Mouse (Mus musculus) MN1 (cell line): ENCODE results near the gene Zfp282.

Experiments used
- DNase-seq: peaks from one replicate; pipeline ENCODE4 v3.0.0-alpha.2; 2016; ENCODE audit warnings: low spot score

Zfp282 gene

DNA sequence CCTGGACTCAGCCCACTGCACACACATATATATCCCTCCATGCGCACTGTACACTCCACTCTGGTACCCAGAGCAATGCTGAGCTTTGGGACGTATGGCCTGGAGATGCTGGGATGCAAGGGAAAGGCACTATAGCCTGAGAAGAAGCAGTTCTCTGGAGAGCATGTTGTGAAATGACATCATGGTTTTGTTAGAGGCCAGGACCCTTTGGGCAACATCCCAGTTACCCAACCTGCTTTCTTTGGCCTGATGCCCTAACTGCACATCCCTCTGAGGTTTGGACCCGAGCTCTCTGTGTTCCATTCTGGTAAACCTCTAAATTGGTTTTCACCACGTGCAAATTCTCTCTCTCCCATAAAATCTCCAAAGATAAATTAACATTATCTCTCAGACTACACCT is 26.6 kb downstream of the Zfp282 start:
- no peak for DNase-seq

DNA sequence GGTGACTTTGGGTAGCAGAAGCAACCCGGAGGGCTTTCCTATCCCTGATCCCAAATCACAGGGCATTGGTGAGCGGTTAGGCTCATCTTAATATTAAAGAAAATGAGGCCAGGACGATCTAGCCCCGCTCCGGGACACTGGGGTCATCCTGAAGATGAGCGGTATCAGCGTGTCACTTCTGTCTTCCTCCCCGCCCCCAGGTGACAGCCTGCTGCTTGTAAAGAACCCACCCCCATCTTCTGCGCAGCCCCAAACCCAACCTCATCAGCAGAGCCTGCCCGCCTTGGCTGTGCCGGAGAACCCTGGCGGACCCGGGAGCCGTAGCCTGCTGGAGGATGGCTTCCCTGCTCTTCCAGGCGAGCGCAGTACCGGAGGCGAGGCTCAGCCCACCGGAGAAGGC is 27.4 kb downstream of the Zfp282 start:
- no peak for DNase-seq

DNA sequence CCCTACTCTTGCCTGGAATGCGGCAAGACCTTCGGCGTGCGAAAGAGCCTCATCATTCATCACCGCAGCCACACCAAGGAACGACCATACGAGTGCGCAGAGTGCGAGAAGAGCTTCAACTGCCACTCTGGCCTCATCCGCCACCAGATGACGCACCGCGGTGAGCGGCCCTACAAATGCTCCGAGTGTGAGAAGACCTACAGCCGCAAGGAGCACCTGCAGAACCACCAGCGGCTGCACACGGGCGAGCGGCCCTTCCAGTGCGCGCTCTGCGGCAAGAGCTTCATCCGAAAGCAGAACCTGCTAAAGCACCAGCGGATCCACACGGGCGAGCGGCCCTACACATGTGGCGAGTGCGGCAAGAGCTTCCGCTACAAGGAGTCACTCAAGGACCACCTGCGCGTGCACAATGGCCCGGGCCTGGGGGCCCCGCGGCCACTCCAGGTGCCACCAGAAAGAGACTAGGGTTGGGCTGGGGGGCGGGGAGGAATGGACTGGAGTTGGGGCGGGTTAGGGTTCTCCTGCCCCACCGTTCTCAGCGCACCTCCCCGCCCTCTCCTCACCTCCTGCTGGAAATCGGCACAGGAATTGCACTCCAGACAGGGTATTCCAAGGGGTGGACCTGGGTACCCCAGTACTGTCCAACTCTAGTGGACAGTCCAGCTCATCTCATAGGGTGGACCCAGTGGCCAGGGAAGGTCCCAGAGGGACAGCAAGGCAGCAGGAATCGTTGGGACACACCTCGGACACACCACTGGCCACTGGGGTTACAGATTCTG is 28.1 kb downstream of the Zfp282 start:
- no peak for DNase-seq

DNA sequence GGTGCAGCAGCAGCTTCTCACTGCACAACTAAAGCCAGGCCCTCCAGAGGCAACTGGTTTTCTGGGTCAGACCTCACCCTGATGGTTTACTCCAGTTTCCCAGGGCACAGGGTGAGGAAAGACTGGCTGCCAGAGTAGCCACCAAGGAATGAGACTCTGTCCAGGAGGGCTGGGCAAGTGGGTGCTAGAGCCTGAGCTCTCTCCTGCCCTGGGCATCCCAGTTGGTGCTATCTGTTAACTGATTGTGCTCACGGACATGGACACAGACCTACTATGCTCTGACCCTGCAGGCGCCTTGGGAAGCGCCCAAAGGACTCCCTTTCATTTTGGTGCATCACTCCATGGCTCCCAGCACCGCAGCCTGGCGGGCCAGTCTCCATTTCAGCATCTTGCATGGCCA is 29.3 kb downstream of the Zfp282 start:
- no peak for DNase-seq

DNA sequence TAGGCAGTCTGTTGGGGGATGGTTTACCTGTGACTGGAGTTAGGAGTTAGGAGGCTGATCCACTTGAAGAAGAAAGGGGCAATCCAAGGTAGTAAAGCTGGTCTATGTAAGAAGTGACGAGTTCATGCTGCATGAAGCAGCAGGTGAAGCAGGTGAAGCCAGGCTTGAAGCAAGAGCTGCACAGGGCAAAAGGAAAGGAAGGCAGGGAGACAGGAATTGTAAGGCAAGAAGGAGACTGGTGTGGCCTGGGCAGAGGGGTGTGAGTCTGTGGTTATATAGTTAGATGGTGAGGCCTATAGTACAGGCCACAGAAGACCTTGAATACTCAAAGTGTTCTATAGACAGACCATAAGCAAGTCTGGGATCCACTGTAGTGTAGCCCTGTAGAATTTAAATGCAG is 32.0 kb downstream of the Zfp282 start:
- no peak for DNase-seq

DNA sequence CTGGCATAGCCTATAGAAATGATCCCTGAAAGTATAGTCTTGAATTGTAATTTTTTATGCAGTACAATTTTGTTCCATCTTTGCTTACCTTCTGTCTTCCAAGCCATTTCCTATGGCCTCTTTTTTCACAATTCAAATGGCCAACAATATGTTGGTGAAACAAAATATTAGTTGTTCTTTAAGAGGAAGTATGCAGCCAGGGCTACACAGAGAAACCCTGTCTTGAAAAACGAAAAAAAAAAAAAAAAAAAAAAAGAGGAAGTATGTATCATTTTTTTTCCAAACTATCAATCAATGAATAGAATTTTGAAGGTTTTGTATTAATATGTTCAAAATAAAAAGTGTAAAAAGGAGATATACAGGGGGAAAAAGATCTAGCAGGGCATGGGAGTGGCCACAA is 34.6 kb downstream of the Zfp282 start:
- DNase-seq: no peak

DNA sequence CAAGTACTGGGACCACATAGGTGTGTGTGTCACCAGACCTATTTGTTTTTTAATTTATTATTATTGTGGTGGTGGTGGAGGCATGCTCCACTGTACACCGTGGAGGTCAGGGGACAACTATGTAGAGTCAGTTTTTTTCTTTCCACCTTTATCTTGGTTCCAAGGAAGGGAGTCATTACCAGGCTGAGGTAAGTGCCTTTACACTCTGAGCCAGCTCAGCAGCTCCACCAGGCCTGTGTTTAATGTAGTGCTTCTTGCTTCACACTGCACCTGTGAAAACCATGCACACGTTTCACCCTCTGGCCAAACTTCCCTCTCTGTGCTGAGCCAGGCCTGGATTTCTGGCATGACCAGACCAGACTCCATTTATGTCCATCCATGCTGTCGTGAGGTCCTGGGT is 36.0 kb downstream of the Zfp282 start:
- no peak for DNase-seq

DNA sequence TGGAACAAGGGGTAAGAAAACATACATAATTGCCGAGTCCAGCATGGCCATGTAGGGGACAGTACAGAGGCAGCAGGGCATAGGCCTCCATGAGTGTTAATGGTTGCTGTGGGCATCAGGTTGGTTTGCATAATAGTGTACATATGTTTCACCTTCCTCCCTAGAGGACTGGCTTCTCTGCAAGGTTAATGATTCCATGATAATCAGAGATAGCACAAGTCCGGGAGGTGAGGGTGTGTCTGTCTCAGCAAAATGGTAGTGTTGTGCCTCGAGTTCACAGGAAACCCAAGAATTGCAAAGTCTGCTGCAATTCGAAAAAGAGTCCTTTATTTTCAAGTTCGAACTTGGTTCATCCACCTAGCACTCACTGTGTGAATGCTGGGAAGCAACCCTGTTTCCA is 40.0 kb downstream of the Zfp282 start:
- DNase-seq: no peak

DNA sequence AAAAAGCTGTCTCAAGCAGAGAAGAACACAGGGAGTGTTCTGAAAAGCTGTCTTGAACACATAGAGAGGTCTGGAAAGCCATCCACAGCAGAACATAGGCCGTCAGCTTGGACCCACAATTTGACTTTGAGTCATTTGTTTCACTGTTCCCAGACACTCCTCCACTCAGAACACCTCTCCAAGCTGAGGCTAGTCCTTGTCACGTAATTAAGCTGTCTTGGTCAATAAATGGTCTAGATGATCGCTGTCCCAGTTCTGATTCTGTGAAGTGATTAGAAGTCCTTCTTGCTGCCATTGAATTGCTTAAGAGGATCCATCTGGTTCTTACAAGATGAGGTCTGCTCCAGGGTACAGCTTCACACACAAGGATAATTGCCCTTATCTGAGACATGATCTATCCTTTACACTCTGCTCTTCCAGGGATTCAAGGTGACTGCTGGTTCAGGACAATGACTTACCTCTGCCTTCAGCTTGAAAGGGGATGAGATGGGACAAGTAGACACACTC is 41.8 kb downstream of the Zfp282 start:
- DNase-seq: peak; percentile 33

DNA sequence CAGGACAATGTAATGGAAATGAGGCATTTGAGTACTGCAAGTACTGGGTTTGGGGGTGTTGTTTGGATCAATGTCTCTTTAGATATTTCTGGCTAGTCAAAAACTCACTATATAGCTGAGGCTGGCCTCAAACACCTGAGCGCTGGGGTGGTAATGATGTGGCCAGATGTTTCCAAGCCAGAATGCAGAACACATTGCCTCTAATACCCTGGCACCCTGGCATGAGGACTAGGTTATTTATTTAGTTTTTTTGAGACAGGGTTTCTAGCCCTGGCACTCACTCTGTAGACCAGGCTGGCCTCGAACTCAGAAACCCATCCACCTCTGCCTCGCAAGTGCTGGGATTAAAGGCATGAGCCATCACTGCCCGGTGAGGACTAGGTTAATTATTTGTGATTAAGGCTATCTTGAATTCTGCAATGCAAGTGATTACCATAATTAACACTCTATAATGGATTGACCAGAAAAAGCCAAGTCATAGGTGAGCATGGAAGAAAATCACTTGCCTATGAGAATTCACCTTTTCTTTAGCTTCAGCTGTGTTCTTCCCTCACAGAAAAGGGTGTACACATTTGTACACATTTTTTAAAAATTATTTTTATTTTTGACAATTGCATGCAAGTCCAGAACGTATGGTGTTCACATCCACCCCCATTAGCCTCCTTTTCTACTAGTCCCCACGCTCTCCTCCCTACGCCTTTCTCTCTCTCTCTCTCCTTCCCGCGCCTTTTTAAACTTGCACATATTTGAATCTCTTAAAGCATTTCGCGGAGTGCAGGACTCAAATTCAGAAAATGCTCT is 42.8 kb downstream of the Zfp282 start:
- DNase-seq: peak; percentile 18

DNA sequence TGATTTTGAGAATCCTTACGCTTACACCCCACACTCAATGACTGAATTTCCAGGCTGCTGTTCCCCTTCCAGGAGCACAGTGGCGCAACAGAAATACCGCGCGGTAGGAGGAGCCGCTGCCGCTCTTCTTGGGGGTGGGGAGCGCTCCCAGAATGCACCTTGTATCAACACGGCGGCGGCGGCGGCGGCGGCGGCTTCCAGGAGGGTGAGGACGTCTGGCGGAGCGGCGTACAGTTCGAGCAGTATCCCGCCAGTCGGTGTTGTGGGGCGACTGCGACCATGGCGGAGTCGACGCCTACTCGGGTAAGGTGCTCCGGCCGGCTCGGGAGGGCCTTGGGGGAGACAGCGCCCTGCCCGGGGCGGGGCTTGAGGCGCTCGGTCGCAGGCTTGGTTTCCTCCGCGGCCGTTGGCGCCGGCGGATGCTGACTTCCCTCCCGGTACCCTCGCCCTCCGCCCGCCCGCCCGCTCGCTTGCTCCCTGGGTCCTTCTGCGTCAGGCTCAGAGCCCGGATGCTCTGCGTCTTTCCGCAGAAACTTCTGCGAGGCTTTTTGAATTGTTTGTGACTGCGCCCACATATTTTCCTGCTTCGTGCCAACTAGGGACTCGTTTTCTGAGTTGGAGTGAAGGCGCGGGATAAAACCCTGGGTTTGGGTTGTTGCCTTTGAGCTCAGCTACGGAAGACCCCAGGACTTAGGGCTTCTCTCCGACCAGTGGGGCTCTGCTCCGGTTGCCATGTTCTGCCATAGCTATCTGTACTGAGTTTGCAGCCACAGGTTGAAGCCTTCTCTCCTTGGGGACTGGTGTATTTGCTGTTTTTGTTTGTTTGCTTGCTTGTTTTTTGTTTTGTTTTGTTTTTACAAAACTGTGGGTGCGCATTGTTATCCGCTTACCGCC is 43.7 kb downstream of the Zfp282 start, which contains the start of gene Zfp212:
TSS of gene Zfp212 (plus strand) at position 30 of the 894 bp plus-strand sequence.
- DNase-seq: peak; percentile 88

DNA sequence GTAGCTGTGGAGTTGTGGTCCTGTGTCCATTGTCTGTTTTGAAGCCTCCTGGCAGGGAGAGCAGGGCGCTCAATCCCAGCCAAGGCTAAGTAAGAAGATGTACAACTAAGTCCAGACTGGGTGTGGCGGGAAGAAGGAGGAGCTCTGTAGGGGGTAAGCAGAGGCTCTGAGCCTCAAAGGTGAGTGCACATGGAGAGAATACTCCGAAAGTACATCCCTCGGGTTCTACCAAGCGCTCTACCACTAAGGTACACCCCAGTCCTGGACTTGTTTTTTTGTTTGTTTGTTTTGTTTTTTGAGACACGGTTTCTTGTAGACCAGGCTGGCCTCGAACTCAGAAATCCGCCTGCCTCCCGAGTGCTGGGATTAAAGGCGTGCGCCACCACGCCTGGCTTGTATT is 65.5 kb downstream of the Zfp282 start:
- DNase-seq: no peak

DNA sequence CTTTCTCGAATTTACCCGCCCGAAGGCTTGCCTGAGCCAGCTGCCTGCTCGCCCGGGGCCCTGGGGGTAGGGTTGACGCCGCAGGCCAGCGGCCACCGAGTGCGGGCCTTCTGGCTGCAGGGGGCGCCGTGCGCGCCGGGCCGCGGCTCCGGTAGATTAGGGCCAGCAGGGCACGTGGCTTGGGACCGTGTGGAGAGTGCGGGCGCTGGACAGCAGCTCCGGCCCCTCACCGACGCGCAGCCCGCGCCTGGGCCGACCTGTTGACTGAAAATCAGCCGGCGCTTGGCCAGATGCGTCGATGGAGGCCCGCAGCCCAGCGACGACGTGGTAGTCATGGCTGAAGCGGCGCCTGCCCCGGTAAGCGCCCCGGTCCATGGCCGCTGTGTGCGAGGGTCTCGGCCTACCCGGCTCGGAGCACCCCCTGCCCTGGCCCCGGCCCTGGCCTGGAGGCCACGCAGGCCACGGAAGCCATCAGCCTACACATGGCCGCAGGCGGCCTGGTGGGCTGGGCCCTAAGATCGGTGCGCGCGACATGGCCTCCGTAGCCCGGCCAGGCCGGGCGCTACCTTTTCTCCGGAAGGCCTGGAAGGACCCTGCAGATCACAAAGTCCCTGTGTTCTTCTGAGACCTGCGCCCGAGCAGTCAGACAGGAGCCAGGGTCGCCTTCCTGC is 66.2 kb downstream of the Zfp282 start:
- DNase-seq: no peak

DNA sequence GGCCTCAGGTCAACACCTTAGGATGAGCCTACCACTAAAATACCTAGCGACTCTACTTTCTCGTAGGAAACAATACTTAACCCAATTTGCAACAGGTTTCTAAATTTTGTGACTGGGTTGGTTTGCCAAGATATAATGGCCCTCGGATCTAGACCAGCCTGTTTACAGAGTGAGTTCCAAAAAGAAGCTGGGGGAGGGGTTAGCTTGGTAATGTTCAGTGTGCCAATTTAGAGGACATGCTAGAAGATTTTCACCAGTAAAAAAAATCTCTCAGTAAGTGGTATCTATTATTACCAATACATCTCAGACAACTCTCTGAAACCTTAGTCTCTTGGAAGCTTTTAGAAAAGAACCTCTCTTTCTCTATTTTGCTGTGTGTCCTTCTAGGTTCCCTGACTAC is 66.7 kb downstream of the Zfp282 start:
- no peak for DNase-seq

DNA sequence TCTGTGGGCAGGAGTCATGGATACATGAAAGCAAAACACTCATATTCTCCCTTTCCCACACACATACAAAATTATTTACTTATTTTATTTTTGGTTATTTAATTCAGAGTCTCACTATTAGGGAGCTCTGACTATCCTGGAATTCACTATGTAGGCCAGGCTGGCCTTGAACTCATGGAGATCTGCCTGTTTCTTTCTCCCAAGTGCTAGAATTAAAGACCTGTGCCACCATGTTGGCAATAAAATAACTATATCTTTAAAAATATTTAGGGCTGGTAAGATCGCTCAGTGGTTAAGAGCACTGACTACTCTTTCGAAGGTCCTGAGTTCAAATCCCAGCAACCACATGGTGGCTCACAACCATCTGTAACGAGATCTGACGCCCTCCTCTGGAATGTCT is 70.4 kb downstream of the Zfp282 start:
- DNase-seq: no peak

DNA sequence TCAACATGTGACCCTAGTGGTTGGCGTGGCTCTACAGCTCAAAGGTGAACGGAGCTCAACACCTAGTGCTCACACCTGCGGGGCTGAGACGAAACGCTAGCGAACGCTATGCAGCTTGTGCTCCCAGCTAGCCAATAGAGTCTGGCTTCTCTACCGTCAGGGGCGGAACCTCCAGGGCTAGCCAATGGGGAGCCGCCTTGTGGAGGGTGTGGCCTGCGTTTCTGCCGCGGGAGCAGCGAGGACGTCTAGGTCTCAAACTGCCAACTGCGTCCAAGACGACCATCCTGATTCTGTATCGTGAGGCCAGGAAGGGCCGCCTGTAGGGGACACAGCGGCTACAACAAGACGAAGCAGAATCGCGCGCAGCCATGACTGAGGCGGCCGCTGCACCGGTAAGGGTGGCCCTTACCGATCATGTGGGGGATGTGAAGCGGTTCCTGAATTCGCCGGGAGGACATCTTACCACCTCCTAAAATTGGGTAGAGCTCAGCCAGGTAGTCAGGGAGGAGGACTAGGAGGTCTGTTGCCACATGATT is 76.3 kb downstream of the Zfp282 start, which contains the start of gene Zfp956:
TSS of gene Zfp956 (plus strand) at position 200 of the 536 bp plus-strand sequence.
- peak; percentile 93 for DNase-seq

DNA sequence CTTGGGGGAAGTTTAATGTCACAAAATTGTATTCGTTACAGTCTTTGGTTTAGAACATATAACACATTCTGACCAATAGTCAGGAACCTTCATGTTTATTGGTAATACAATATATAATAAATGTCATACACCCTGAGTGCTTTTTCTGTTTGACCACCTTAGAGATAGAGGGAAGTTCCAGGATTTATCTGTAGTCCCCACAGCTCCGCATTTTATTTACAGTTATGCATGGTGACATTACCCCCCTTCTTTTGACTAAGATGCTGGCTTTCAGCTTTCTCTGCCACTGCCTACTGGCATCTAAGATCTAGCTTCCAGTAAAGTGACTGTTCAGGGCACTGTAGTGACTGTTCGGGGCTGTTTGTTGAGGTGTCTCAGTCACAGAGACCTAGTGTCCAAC is 77.4 kb downstream of the Zfp282 start:
- DNase-seq: no peak

DNA sequence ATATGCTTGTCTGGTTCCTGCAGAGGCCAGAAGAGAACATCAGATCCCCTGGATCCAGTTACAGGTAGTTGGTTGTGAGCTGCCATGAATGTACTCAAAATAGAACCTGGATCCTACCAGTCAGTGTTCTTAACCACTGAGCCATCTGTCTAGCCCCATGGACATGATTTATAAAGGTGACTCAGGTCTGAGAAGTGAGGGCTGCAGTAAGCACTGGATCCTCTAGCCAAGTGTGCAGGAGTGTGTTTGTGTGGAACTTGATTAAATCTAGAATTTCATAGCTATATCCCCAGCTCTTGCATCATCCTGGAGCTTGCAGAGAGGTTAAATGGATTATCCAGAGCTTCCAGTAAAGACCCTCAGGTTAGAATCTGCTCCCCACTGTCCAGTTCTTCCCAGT is 80.8 kb downstream of the Zfp282 start:
- DNase-seq: no peak
